ENCODE assay signal across 8 mouse cellular contexts in the genomic region with DNA sequence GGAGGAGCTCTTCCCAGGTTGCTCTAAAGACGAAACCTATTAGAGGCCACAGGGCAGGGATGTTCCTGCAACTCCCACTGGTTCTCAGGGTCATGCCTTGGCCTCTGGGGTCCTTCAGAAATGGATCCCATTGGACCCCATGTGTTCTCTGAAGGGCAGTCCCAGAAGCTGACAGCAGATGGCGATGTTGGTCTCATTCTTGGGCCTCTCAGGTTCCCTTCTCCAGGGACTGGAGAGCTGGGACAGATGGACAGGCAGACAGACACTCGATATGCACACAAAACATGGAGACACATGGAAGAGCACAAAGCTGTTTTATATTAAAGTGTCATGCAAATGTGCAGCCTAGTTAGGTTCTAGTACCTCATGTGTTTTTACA. TPM values are rescaled to one million over a fixed set of nuclear protein-coding genes. Genes with fewer than 3 reads are reported as not detected.
DNase-seq lines count a peak whose midpoint lies in the region; TF ChIP-seq lines count a peak whose summit lies in the region.
"Had no signal": no experiment of that assay in that cellular context is flagged by ENCODE, and none has a peak within 500 bp of the region (broad histone marks: within the 10 kb centered on the region; RNA-seq: fewer than 3 reads in every experiment).

No protein-coding gene starts in this region.

- no peak for TF ChIP-seq POLR2A in bone marrow macrophage, adult 2 months (IDR thresholded peaks at IDR 0.05; ENCODE audit: borderline replicate concordance, low read depth, low read length)
- TF ChIP-seq POLR2A in small intestine, adult 2 months (IDR thresholded peaks at IDR 0.05; ENCODE audit: low read depth, low read length) = no peak

- H3K27ac ChIP-seq in bone marrow macrophage, adult 2 months (ENCODE audit: insufficient read depth, low read depth, low read length) = no peak overlapping the region
- H3K27ac ChIP-seq in small intestine, adult 2 months (ENCODE audit: insufficient read depth, low read depth, low read length) = no peak overlapping the region
- H3K27ac ChIP-seq: heart, embryonic 13.5 days had no signal

- no peaks in the 10 kb centered on the region for H3K27me3 ChIP-seq in small intestine, adult 2 months (ENCODE audit: control insufficient read depth, insufficient read depth, low read length)

- H3K4me1 ChIP-seq in bone marrow macrophage, adult 2 months (ENCODE audit: control insufficient read depth, insufficient read depth, low read length) = no peaks in the 10 kb centered on the region
- H3K4me1 ChIP-seq in small intestine, adult 2 months (ENCODE audit: control insufficient read depth, insufficient read depth, insufficient read length, low read length) = no peaks in the 10 kb centered on the region

- 11% methylated on average over 3 of the region's 3 CpGs for WGBS in small intestine, adult 2 months

- peak; percentile 46; the same call in 1 of the 2 replicates for TF ChIP-seq CTCF in bone marrow macrophage, adult 2 months (IDR thresholded peaks at IDR 0.05; ENCODE audit: low read depth, low read length)
- TF ChIP-seq CTCF in small intestine, adult 2 months (IDR thresholded peaks at IDR 0.05; ENCODE audit: extremely low read depth, insufficient read length, insufficient replicate concordance, low read depth, low read length) = peak; percentile 64; the same call in 1 of the 2 replicates

- no peak overlapping the region for H3K4me3 ChIP-seq in bone marrow macrophage, adult 2 months (ENCODE audit: insufficient read depth, low read length)
- no peak overlapping the region for H3K4me3 ChIP-seq in small intestine, adult 2 months (ENCODE audit: low read depth, low read length)
- H3K4me3 ChIP-seq: heart, embryonic 13.5 days had no signal

- no peaks in the 10 kb centered on the region for H3K36me3 ChIP-seq in small intestine, adult 2 months (ENCODE audit: control insufficient read depth, insufficient read depth, low read length)
- H3K36me3 ChIP-seq: heart, embryonic 13.5 days had no signal

- DNase-seq in 3T3-L1 (ENCODE audit: low read depth, low spot score) = peak; percentile 68
- peak; percentile 47 for DNase-seq in A20 (ENCODE audit: low read depth, low spot score)
- DNase-seq in frontal cortex, postnatal 14 days (ENCODE audit: low spot score in 2 of 2) = peak; percentile 23 to 62
- DNase-seq in layer of hippocampus, adult 8-10 months (ENCODE audit: low spot score in 2 of 2) = peak; percentile 36 to 75
- peak; percentile 31 for DNase-seq in lung, postnatal 25 days (ENCODE audit: low spot score)

RNA-seq across cellular contexts. Expression of gene Tas1r2, which starts 31.3 kb away (rescaled TPM):
- not detected in 2 replicates for polyA plus RNA-seq in bone marrow macrophage, adult 2 months (2012; ENCODE audit: insufficient read depth, insufficient read length, missing spikeins)
- not detected for total RNA-seq in layer of hippocampus, adult 8-10 months (2022)
- 0.10 and 0.41 TPM in 2 replicates for polyA plus RNA-seq in small intestine, adult 2 months (2012; rRNA removed)
- polyA plus RNA-seq: heart, embryonic 13.5 days had no signal
